Comparison of ENCODE assay signal across 20 mouse cellular contexts in genomic region chr7:125152281-125152680, GRCm38 (mm10).
DNase-seq lines count a peak whose midpoint lies in the region; ATAC-seq and TF ChIP-seq lines count a peak whose summit lies in the region.
"Had no signal": no experiment of that assay in that cellular context is flagged by ENCODE, and none has a peak within 500 bp of the region (broad histone marks: within the 10 kb centered on the region; RNA-seq: fewer than 3 reads in every experiment).

No protein-coding gene starts in this region.

- DNase-seq in heart, adult 11 months = peak; percentile 65
- DNase-seq in heart, embryonic 10.5 days (ENCODE audit: low spot score) = peak; percentile 54
- DNase-seq in midbrain, embryonic 10.5 days (ENCODE audit: low spot score) = peak; percentile 7
- DNase-seq in midbrain, postnatal 0 days (ENCODE audit: low spot score) = no peak
- DNase-seq: adrenal gland, adult 2 months; adrenal gland, adult 8-10 months; adrenal gland, postnatal 10 days; adrenal gland, postnatal 14 days; adrenal gland, postnatal 25 days; adrenal gland, postnatal 36 days; B cell, adult 2 months; cerebellum, adult 11 months; cerebellum, adult 11-12 months; cerebellum, adult 18-20 months had no signal

- no peak for ATAC-seq in heart, embryonic 11.5 days (replicated peaks; ENCODE audit: insufficient number of reproducible peaks, low FRiP score, low TSS enrichment)
- no peak for ATAC-seq in heart, embryonic 12.5 days (ENCODE audit: insufficient number of reproducible peaks, low FRiP score)
- no peak for ATAC-seq in midbrain, postnatal 0 days (ENCODE audit: low FRiP score)
- ATAC-seq: activated CD4-positive, CD25-positive, alpha-beta regulatory T cell, adult 4 months; CD4-positive, CD25-positive, alpha-beta regulatory T cell, adult 4 months; Patski had no signal

- TF ChIP-seq CTCF in midbrain, postnatal 0 days (IDR thresholded peaks at IDR 0.05) = no peak

- 67% methylated on average over 5 of the region's 5 CpGs for WGBS in heart, embryonic 11.5 days (ENCODE audit: insufficient replicate concordance)
- 85% methylated on average over 5 of the region's 5 CpGs for WGBS in heart, embryonic 10.5 days
- 72% methylated on average over 5 of the region's 5 CpGs for WGBS in heart, embryonic 12.5 days
- 90% methylated on average over 5 of the region's 5 CpGs for WGBS in midbrain, embryonic 10.5 days
- WGBS in midbrain, postnatal 0 days = 85% methylated on average over 5 of the region's 5 CpGs

- no peaks in the 10 kb centered on the region for H3K9me3 ChIP-seq in heart, embryonic 11.5 days (replicated peaks; ENCODE audit: control insufficient read depth, low read length)
- H3K9me3 ChIP-seq in heart, embryonic 10.5 days = no peaks in the 10 kb centered on the region
- no peaks in the 10 kb centered on the region for H3K9me3 ChIP-seq in heart, embryonic 12.5 days (replicated peaks)
- H3K9me3 ChIP-seq in midbrain, embryonic 10.5 days (replicated peaks) = no peaks in the 10 kb centered on the region
- no peaks in the 10 kb centered on the region for H3K9me3 ChIP-seq in midbrain, postnatal 0 days (ENCODE audit: low read length)

- no peak overlapping the region for H3K4me2 ChIP-seq in heart, embryonic 11.5 days
- no peak overlapping the region for H3K4me2 ChIP-seq in heart, embryonic 12.5 days
- no peak overlapping the region for H3K4me2 ChIP-seq in midbrain, postnatal 0 days (ENCODE audit: low read depth, low read length, poor library complexity, severe bottlenecking)

- no peaks in the 10 kb centered on the region for H3K27me3 ChIP-seq in heart, embryonic 11.5 days (ENCODE audit: control insufficient read depth, insufficient read depth, low read length)
- H3K27me3 ChIP-seq in heart, embryonic 10.5 days (ENCODE audit: insufficient read depth, poor library complexity, severe bottlenecking) = no peaks in the 10 kb centered on the region
- no peaks in the 10 kb centered on the region for H3K27me3 ChIP-seq in heart, embryonic 12.5 days (replicated peaks)
- no peaks in the 10 kb centered on the region for H3K27me3 ChIP-seq in midbrain, embryonic 10.5 days (ENCODE audit: low read depth, poor library complexity, severe bottlenecking)
- H3K27me3 ChIP-seq in midbrain, postnatal 0 days (ENCODE audit: insufficient read depth, low read length) = no peaks in the 10 kb centered on the region
- H3K27me3 ChIP-seq: Patski had no signal

- H3K4me3 ChIP-seq in heart, embryonic 11.5 days (ENCODE audit: low read depth, low read length) = no peak overlapping the region
- no peak overlapping the region for H3K4me3 ChIP-seq in heart, embryonic 10.5 days
- H3K4me3 ChIP-seq in heart, embryonic 12.5 days = no peak overlapping the region
- H3K4me3 ChIP-seq in midbrain, embryonic 10.5 days = no peak overlapping the region
- H3K4me3 ChIP-seq in midbrain, postnatal 0 days (ENCODE audit: low read depth, low read length) = no peak overlapping the region

- H3K4me1 ChIP-seq in heart, embryonic 11.5 days (ENCODE audit: control insufficient read depth, insufficient read depth, low read length) = no peaks in the 10 kb centered on the region
- no peaks in the 10 kb centered on the region for H3K4me1 ChIP-seq in heart, embryonic 10.5 days
- H3K4me1 ChIP-seq in heart, embryonic 12.5 days (replicated peaks) = no peaks in the 10 kb centered on the region
- H3K4me1 ChIP-seq in midbrain, embryonic 10.5 days = no peaks in the 10 kb centered on the region
- H3K4me1 ChIP-seq in midbrain, postnatal 0 days (ENCODE audit: insufficient read depth, low read length) = no peaks in the 10 kb centered on the region

- no peaks in the 10 kb centered on the region for H3K36me3 ChIP-seq in heart, embryonic 11.5 days (ENCODE audit: control insufficient read depth, insufficient read depth, low read length)
- no peaks in the 10 kb centered on the region for H3K36me3 ChIP-seq in heart, embryonic 10.5 days
- no peaks in the 10 kb centered on the region for H3K36me3 ChIP-seq in heart, embryonic 12.5 days
- H3K36me3 ChIP-seq in midbrain, embryonic 10.5 days = no peaks in the 10 kb centered on the region
- H3K36me3 ChIP-seq in midbrain, postnatal 0 days (ENCODE audit: insufficient read depth, low read length) = no peaks in the 10 kb centered on the region
- H3K36me3 ChIP-seq: G1E had no signal

- H3K9ac ChIP-seq in heart, embryonic 11.5 days (ENCODE audit: low read depth, low read length) = no peak overlapping the region
- H3K9ac ChIP-seq in heart, embryonic 12.5 days = no peak overlapping the region
- H3K9ac ChIP-seq in midbrain, postnatal 0 days (replicated peaks; ENCODE audit: low read length, poor library complexity, severe bottlenecking) = no peak overlapping the region

- H3K27ac ChIP-seq in heart, embryonic 11.5 days (ENCODE audit: low read depth, low read length) = no peak overlapping the region
- no peak overlapping the region for H3K27ac ChIP-seq in heart, embryonic 10.5 days
- no peak overlapping the region for H3K27ac ChIP-seq in heart, embryonic 12.5 days (ENCODE audit: poor library complexity, severe bottlenecking)
- H3K27ac ChIP-seq in midbrain, embryonic 10.5 days (replicated peaks) = no peak overlapping the region
- H3K27ac ChIP-seq in midbrain, postnatal 0 days (ENCODE audit: low read depth, low read length) = no peak overlapping the region
